In genomic region chr10:121626186-121626882, GRCm38 (mm10) we compare ENCODE assay signal across 8 mouse cellular contexts. TPM values are rescaled to one million over a fixed set of nuclear protein-coding genes. Genes with fewer than 3 reads are reported as not detected.
DNase-seq lines count a peak whose midpoint lies in the region; ATAC-seq lines count a peak whose summit lies in the region.

Gene Xpot (minus strand): TSS chr10:121626332.

- intact Hi-C loops in left cerebral cortex, postnatal 14 days (cut with DNase I) = no loop called here

- DNase-seq in adrenal gland, adult 18-20 months (ENCODE audit: low spot score in 2 of 2) = peak; percentile 94 to 95
- DNase-seq in embryo, embryonic 11 days = peak; percentile 100
- DNase-seq in gastrocnemius, postnatal 25 days = peak; percentile 98
- peak; percentile 99 for DNase-seq in intestine, embryonic 14.5 days (ENCODE audit: low spot score)
- DNase-seq in left cerebral cortex, postnatal 14 days (ENCODE audit: low spot score in 2 of 2) = peak; percentile 97 to 98
- peak; percentile 98 for DNase-seq in mesoderm, embryonic 11.5 days (ENCODE audit: low read depth, low spot score)
- peak; percentile 98 for DNase-seq in right cerebral cortex, postnatal 36 days (ENCODE audit: low spot score in 2 of 2)
- peak; percentile 98 for DNase-seq in yolk sac, embryonic 10.5 days (ENCODE audit: low spot score)

- H3K9ac ChIP-seq in intestine, embryonic 14.5 days (ENCODE audit: low read length) = peak within 1 kb of the TSS; percentile 65

- H3K4me3 ChIP-seq in intestine, embryonic 14.5 days (ENCODE audit: low read depth, low read length) = peak within 1 kb of the TSS; percentile 87

- H3K27ac ChIP-seq in intestine, embryonic 14.5 days (ENCODE audit: low read depth) = peak within 1 kb of the TSS; percentile 95

- peaks cover 16% of the 10 kb centered on the region for H3K36me3 ChIP-seq in intestine, embryonic 14.5 days (ENCODE audit: control insufficient read depth, insufficient read depth, low read length)

- H3K4me1 ChIP-seq in intestine, embryonic 14.5 days (replicated peaks; ENCODE audit: control insufficient read depth, insufficient read depth, low read length) = peaks cover 9% of the 10 kb centered on the region

- under 1% methylated on average over 70 of the region's 70 CpGs for WGBS in intestine, embryonic 14.5 days

- peak; percentile 99 for ATAC-seq in intestine, embryonic 14.5 days (replicated peaks; ENCODE audit: low FRiP score, low TSS enrichment, low read depth)

- no peaks in the 10 kb centered on the region for H3K27me3 ChIP-seq in intestine, embryonic 14.5 days (replicated peaks; ENCODE audit: control insufficient read depth, insufficient read depth, low read length)

- peak within 1 kb of the TSS; percentile 81 for H3K4me2 ChIP-seq in intestine, embryonic 14.5 days (ENCODE audit: low read length)

- H3K9me3 ChIP-seq in intestine, embryonic 14.5 days (ENCODE audit: control insufficient read depth, low read length) = no peaks in the 10 kb centered on the region

RNA-seq across cellular contexts. Expression of gene Xpot, which starts in this region (rescaled TPM):
- total RNA-seq in adrenal gland, adult 18-20 months (2021) = 10 to 100 TPM; 53.8 to 73.0 TPM
- total RNA-seq in gastrocnemius, postnatal 25 days (2021) = 10 to 100 TPM; 18.8 to 20.8 TPM
- polyA plus RNA-seq in intestine, embryonic 14.5 days (2014; fragmentation: Nextera tagmentation; extraction: Ambion mirVana) = 48.1 and 59.2 TPM in 2 replicates
- total RNA-seq in left cerebral cortex, postnatal 14 days (2021) = 10 to 100 TPM; 62.1 to 67.3 TPM

Comparison
In these comparisons a context has a peak if more than half of its experiments do, and no peak if none do; other contexts are left out.
1. Peak in every context shown above with its lines: DNase-seq, ATAC-seq, H3K4me3 ChIP-seq and H3K27ac ChIP-seq.